Mouse (Mus musculus) NIH3T3 (cell line): ENCODE results near the gene Nmnat3.
"Not testable (repeated sequence)": the region's sequence is repeated elsewhere in the genome, so short reads cannot be mapped to it uniquely, and the experiment has no call there.

Experiments
- DNase-seq: peaks from one replicate; pipeline ENCODE4 v3.0.0-alpha.2; 2012; ENCODE audit warnings: low read depth

Gene Nmnat3

GRCm38 (mm10) chr9:98287135-98287534 is at the start of gene Nmnat3:
Gene Nmnat3 (plus strand): TSS chr9:98287435.
- not testable (repeated sequence) for DNase-seq

GRCm38 (mm10) chr9:98243481-98243880 is 43.8 kb upstream of the Nmnat3 start:
- DNase-seq, result no peak

GRCm38 (mm10) chr9:98244223-98244622 is 43.0 kb upstream of the Nmnat3 start:
- DNase-seq, result peak; percentile 50

GRCm38 (mm10) chr9:98245226-98245625 is 42.0 kb upstream of the Nmnat3 start:
- no peak for DNase-seq

- DNase-seq, result no peak
Measured at GRCm38 (mm10) chr9:98246351-98246750, 40.9 kb upstream of the Nmnat3 start.

GRCm38 (mm10) chr9:98260210-98260609 is 27.0 kb upstream of the Nmnat3 start:
- DNase-seq, result peak; percentile 41

- no peak for DNase-seq
Measured at GRCm38 (mm10) chr9:98261461-98262011, 25.7 kb upstream of the Nmnat3 start.

- DNase-seq, result no peak
Measured at GRCm38 (mm10) chr9:98264916-98265315, 22.3 kb upstream of the Nmnat3 start.

GRCm38 (mm10) chr9:98272734-98273133 is 14.5 kb upstream of the Nmnat3 start:
- no peak for DNase-seq

GRCm38 (mm10) chr9:98275080-98275479 is 12.2 kb upstream of the Nmnat3 start:
- peak; percentile 59 for DNase-seq

GRCm38 (mm10) chr9:98280162-98280561 is 7.1 kb upstream of the Nmnat3 start:
- no peak for DNase-seq

- DNase-seq, result no peak
Measured at GRCm38 (mm10) chr9:98285606-98286301, 1.5 kb upstream of the Nmnat3 start.

- DNase-seq, result no peak
Measured at GRCm38 (mm10) chr9:98289665-98290064, 2.4 kb downstream of the Nmnat3 start.

- DNase-seq, result no peak
Measured at GRCm38 (mm10) chr9:98290591-98290990, 3.4 kb downstream of the Nmnat3 start.

- DNase-seq, result peak; percentile 87
Measured at GRCm38 (mm10) chr9:98296383-98297201, 9.4 kb downstream of the Nmnat3 start.

GRCm38 (mm10) chr9:98297234-98297936 is 10.2 kb downstream of the Nmnat3 start:
- DNase-seq, result peak; percentile 72

GRCm38 (mm10) chr9:98297937-98298595 is 10.8 kb downstream of the Nmnat3 start:
- DNase-seq, result no peak

GRCm38 (mm10) chr9:98298761-98299160 is 11.5 kb downstream of the Nmnat3 start:
- no peak for DNase-seq

- DNase-seq, result no peak
Measured at GRCm38 (mm10) chr9:98299235-98299634, 12.0 kb downstream of the Nmnat3 start.

GRCm38 (mm10) chr9:98300582-98300981 is 13.3 kb downstream of the Nmnat3 start:
- no peak for DNase-seq

GRCm38 (mm10) chr9:98307011-98307410 is 19.8 kb downstream of the Nmnat3 start:
- DNase-seq, result no peak
